Mouse (Mus musculus) liver, postnatal 0 days (tissue): ENCODE results near the gene Ppp1r9a.

ENCODE experiments used
- CTCF ChIP-seq: sonication (generic); IDR thresholded peaks from 2 replicates; pipeline ENCODE4 v1.5.1; 2016; ENCODE audit warnings: antibody characterized with exemption, low read depth
- EP300 ChIP-seq: IDR thresholded peaks from 2 replicates; pipeline ENCODE4 v1.6.1; 2016; ENCODE audit warnings: antibody characterized with exemption, low read depth, mild to moderate bottlenecking

- TF ChIP-seq CTCF, result no peak
- no peak for TF ChIP-seq EP300
These were observed 60.3 kb downstream of the Ppp1r9a start for GRCm38 (mm10) chr6:4963049-4963448.
